Mouse (Mus musculus): ENCODE results near the gene Mtr.

Gene Mtr

GRCm38 (mm10) chr13:12257391-12258380 is at the start of gene Mtr:
TSS of gene Mtr (minus strand) at chr13:12258113.
- DNase-seq (ENCODE audit: low read depth, low spot score), result peak; percentile 94

DNA sequence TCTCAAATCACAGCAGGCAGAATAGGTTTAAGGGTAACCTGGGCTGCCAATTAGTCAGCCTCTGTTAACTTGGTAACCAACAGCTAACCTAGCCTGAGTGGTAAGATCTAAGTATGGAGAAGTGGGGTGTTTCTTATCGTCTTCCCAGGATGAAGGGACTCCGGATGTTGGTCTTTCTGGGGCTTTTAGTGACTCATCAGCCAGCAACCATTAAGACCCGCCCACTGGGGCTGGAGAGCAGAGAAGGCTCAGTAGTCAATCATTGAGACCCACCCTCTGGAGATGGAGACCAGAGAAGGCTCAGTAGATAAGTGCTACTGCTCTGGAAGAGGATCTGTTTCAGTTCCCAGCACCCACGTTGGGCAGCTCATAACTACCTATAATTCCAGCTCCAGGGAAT is 49.4 kb upstream of the Mtr start:
- no peak for DNase-seq (ENCODE audit: low read depth, low spot score)

DNA sequence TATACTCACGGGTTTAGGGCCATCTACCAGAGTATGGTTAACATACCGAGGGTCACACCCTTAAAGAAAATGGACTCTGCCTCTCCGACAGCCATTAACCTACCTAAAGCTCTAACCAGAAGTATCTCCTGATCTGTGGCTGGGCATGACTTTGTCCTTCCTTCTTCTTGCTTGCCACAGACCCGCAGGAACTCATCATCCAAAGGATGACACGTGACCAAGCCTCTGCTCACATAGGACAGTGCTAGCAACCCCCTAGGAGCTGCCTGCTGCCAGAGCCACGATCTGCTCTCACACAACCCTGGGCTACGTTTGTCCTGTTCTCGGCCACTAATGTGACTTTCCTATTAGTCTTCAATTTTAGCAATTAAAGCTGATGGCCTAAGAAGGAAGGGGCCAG is 47.6 kb upstream of the Mtr start:
- DNase-seq (ENCODE audit: low read depth, low spot score), result no peak

- no peak for DNase-seq (ENCODE audit: low read depth, low spot score)
Measured at GRCm38 (mm10) chr13:12304991-12305390, 47.1 kb upstream of the Mtr start.

GRCm38 (mm10) chr13:12297777-12298176 is 39.9 kb upstream of the Mtr start:
- DNase-seq (ENCODE audit: low read depth, low spot score), result no peak

- DNase-seq (ENCODE audit: low read depth, low spot score), result no peak
Measured at GRCm38 (mm10) chr13:12296701-12297100, 38.8 kb upstream of the Mtr start.

- DNase-seq (ENCODE audit: low read depth, low spot score), result peak; percentile 50
Measured at GRCm38 (mm10) chr13:12293810-12294209, 35.9 kb upstream of the Mtr start.

DNA sequence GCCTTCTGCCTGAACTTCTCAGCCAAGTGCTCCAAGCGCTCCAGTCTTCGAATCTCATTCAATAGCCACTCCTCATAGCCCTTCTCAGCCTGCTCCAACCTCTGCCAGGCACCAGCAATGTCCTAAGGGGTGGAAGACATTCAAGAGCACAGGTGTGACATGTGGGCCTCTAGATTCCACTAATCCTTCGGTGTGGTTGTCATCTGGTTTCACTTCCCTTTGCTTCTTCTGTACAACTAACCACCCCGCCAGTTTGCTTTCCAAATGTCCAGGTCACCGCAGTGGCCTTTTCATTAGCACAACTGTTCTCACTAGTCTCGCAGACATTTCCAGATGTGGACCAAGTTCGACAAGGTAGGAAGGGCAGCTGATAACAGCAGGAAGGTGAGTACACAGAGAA is 32.8 kb upstream of the Mtr start:
- no peak for DNase-seq (ENCODE audit: low read depth, low spot score)

- no peak for DNase-seq (ENCODE audit: low read depth, low spot score)
Measured at GRCm38 (mm10) chr13:12284528-12284927, 26.6 kb upstream of the Mtr start.

- peak; percentile 88 for DNase-seq (ENCODE audit: low read depth, low spot score)
Measured at GRCm38 (mm10) chr13:12283826-12284225, 25.9 kb upstream of the Mtr start.

GRCm38 (mm10) chr13:12274721-12275120 is 16.8 kb upstream of the Mtr start:
- DNase-seq (ENCODE audit: low read depth, low spot score), result no peak

GRCm38 (mm10) chr13:12274220-12274619 is 16.3 kb upstream of the Mtr start:
- no peak for DNase-seq (ENCODE audit: low read depth, low spot score)

GRCm38 (mm10) chr13:12272953-12273352 is 15.0 kb upstream of the Mtr start:
- no peak for DNase-seq (ENCODE audit: low read depth, low spot score)

DNA sequence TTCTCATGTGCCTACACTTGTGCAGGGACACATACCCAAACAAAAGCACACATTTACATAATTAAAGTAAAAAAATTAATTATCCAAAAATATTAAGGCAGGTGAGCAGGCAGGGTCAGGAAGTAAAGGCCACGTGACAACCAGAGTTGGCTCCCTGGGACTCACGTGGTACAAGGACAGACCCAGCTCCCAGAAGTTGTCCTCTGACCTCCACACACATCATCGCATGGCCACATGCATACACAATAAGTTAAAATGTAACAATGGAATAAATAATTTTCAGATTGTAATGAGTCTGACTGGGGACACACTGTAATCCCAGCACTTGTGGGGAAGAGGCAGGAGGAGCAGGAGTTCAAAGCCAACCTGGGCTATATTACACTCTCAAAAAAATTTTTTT is 10.1 kb upstream of the Mtr start:
- DNase-seq (ENCODE audit: low read depth, low spot score), result no peak

- DNase-seq (ENCODE audit: low read depth, low spot score), result no peak
Measured at GRCm38 (mm10) chr13:12267097-12267496, 9.2 kb upstream of the Mtr start.

- DNase-seq (ENCODE audit: low read depth, low spot score), result no peak
Measured at GRCm38 (mm10) chr13:12263996-12264395, 6.1 kb upstream of the Mtr start.

DNA sequence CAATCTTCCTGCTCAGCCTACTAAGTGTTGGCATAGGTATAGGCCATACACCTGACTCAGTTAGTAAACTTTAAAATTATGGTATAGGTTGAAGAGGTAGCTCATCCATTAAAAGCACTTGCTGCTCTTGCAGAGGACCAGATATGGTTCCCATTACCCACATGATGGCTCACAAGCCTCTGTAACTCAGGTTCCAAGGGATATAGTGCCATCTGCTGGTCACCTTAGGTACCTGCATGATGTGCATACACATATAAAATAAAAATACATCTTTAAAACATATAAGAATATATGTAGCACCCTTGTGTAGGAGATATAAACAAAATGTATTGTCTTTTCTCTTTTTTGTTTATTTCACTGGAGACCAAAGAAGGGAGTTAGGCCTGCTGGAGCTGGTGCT is 3.6 kb upstream of the Mtr start:
- DNase-seq (ENCODE audit: low read depth, low spot score), result no peak

DNA sequence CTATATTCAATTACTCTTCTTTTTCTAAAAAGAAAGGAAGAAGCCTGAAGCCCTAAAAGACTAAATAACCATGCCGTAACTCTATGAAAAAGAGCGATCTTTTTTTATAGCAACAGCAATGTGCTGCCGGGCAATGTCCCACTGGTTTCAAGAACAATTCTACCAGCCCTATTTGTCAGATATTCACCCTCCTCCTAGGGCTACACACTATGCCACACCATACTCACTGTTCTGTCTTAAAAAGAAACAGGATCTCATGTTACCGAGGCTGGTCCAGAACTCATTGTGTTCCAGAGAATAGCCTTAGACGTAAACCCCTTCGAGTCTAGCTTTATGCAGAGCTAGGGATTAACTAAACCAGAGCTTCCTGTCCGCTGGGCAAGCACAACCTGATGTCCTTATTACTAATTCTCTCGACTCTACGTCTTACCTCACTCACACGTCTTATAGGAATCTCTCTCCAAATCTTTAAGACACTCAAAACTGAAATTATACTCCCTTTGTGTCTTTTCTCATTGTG is 982 bp downstream of the Mtr start:
- DNase-seq (ENCODE audit: low read depth, low spot score), result no peak

GRCm38 (mm10) chr13:12255911-12256705 is 1.8 kb downstream of the Mtr start:
- DNase-seq (ENCODE audit: low read depth, low spot score), result no peak

DNA sequence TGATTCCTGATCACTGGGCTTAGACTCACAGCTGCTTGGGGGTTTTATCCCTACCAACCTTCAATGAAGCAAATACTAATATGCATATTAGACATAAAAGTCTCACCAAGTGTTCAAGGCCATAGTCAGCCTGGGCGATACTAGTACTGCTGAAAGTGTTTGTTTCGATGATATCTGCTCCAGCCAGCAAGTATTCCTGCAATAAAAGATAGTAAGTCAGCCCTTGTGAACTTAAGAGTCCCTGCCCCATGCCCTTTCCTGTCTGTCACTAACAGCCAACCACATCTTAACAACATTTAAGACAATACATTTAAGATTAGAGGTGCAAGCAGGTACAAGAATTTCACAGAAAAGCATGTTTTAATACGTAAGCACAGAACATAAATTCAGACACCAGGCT is 7.4 kb downstream of the Mtr start:
- DNase-seq (ENCODE audit: low read depth, low spot score), result no peak

DNA sequence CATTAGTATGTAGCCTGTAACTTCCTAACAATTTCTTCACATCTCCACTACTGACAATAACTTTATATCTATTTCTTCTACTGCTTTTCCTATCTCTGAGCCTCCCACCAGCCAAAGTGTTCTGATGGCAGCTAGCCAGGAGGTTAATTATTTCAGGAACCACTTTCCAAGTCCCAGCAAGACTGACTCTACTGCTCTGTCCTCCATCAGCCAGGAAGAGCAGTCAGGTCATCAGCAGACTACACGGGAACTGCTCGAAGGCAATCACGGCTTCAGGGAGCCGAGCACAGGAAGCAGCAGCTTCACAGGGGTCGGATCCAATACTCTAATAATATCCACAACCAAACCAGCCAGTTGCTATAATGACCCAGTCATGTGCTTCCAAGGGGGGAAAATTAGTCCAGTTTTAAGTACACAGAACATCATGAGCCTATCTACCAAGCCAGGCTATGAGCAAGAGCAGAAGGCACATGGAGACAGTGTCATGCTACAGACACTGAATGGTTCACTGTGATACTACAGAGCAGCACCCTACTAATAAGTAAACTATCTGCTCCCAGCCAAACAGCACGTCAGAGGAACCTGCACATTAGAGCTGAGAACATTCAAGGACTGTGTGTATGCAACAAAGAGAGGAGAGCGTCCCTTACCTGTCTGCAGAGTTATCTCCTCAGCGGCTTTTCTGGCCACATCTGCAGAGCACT is 8.6 kb downstream of the Mtr start:
- peak; percentile 31 for DNase-seq (ENCODE audit: low read depth, low spot score)

DNA sequence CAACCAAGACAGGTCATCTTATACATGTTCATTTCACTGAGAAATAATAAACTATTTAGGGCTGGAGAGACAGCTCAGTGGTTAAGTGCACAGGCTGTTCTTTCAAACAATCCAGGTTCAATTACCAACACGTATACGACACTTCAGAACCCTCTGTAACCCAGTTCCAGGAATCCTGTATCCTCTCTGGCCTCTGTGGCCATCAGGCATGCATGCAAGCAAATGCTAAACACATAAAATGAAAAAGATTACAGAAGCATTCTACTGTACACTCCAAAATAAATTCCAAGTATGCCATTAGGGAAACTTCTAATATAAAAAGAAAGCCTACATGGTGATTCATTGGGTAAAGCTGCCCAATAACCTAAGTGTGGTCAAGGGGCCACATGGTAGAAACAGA is 12.0 kb downstream of the Mtr start:
- DNase-seq (ENCODE audit: low read depth, low spot score), result no peak
